ENCODE assay signal across 8 mouse cellular contexts in genomic region chr11:119298917-119299316, GRCm38 (mm10). TPM values are rescaled to one million over a fixed set of nuclear protein-coding genes. Genes with fewer than 3 reads are reported as not detected.
DNase-seq lines count a peak whose midpoint lies in the region; ATAC-seq and TF ChIP-seq lines count a peak whose summit lies in the region.

No protein-coding gene starts in this region.

- no peak for ATAC-seq in heart, embryonic 12.5 days (ENCODE audit: insufficient number of reproducible peaks, low FRiP score)
- ATAC-seq in forebrain, embryonic 14.5 days, result no peak
- no peak for ATAC-seq in liver, embryonic 15.5 days (ENCODE audit: insufficient read depth)
- ATAC-seq in frontal cortex, adult (ENCODE audit: low TSS enrichment), result no peak

- H3K9me3 ChIP-seq in heart, embryonic 12.5 days (replicated peaks), result no peaks in the 10 kb centered on the region
- no peaks in the 10 kb centered on the region for H3K9me3 ChIP-seq in E14TG2a.4 (ENCODE audit: low read length)
- H3K9me3 ChIP-seq in forebrain, embryonic 14.5 days (replicated peaks; ENCODE audit: control insufficient read depth, low read length), result no peaks in the 10 kb centered on the region
- H3K9me3 ChIP-seq in liver, embryonic 15.5 days (replicated peaks), result no peaks in the 10 kb centered on the region

- WGBS in heart, embryonic 12.5 days, result 16% methylated on average over 7 of the region's 7 CpGs
- 21% methylated on average over 7 of the region's 7 CpGs for WGBS in forebrain, embryonic 14.5 days
- WGBS in liver, embryonic 15.5 days (ENCODE audit: insufficient replicate concordance), result 12% methylated on average over 7 of the region's 7 CpGs

- H3K4me2 ChIP-seq in heart, embryonic 12.5 days, result peak overlapping the region; percentile 95
- peak overlapping the region; percentile 95 for H3K4me2 ChIP-seq in forebrain, embryonic 14.5 days (ENCODE audit: low read length)
- peak overlapping the region; percentile 94 for H3K4me2 ChIP-seq in liver, embryonic 15.5 days

- peak overlapping the region; percentile 98 for H3K9ac ChIP-seq in heart, embryonic 12.5 days
- H3K9ac ChIP-seq in forebrain, embryonic 14.5 days (ENCODE audit: low read length), result peak overlapping the region; percentile 96
- peak overlapping the region; percentile 93 for H3K9ac ChIP-seq in liver, embryonic 15.5 days

- peaks cover 17% of the 10 kb centered on the region for H3K4me1 ChIP-seq in heart, embryonic 12.5 days (replicated peaks)
- H3K4me1 ChIP-seq in E14TG2a.4 (replicated peaks; ENCODE audit: low read depth, low read length), result peaks cover 72% of the 10 kb centered on the region
- H3K4me1 ChIP-seq in forebrain, embryonic 14.5 days (ENCODE audit: control insufficient read depth, insufficient read depth, low read length), result peaks cover 12% of the 10 kb centered on the region
- H3K4me1 ChIP-seq in liver, embryonic 15.5 days (replicated peaks), result peaks cover 28% of the 10 kb centered on the region

- intact Hi-C loops in heart, postnatal 14 days (cut with DNase I), result no loop called here

- H3K27me3 ChIP-seq in heart, embryonic 12.5 days (replicated peaks), result peaks cover 5% of the 10 kb centered on the region; the same call in 1 of the 2 replicates
- no peaks in the 10 kb centered on the region for H3K27me3 ChIP-seq in E14TG2a.4 (ENCODE audit: insufficient read depth, low read length)
- no peaks in the 10 kb centered on the region for H3K27me3 ChIP-seq in forebrain, embryonic 14.5 days (replicated peaks; ENCODE audit: control insufficient read depth, insufficient read depth, low read length)
- H3K27me3 ChIP-seq in liver, embryonic 15.5 days, result peaks cover 21% of the 10 kb centered on the region

- H3K4me3 ChIP-seq in heart, embryonic 12.5 days, result peak overlapping the region; percentile 99
- H3K4me3 ChIP-seq in E14TG2a.4 (replicated peaks; ENCODE audit: low read length), result peak overlapping the region; percentile 99
- peak overlapping the region; percentile 94 for H3K4me3 ChIP-seq in forebrain, embryonic 14.5 days (ENCODE audit: low read depth, low read length)
- peak overlapping the region; percentile 87 for H3K4me3 ChIP-seq in liver, embryonic 15.5 days (replicated peaks)

- H3K36me3 ChIP-seq in heart, embryonic 12.5 days, result peaks cover 43% of the 10 kb centered on the region
- H3K36me3 ChIP-seq in E14TG2a.4 (ENCODE audit: insufficient read depth, low read length), result peaks cover 49% of the 10 kb centered on the region
- peaks cover 43% of the 10 kb centered on the region for H3K36me3 ChIP-seq in forebrain, embryonic 14.5 days (ENCODE audit: control insufficient read depth, insufficient read depth, low read length)
- H3K36me3 ChIP-seq in liver, embryonic 15.5 days (replicated peaks), result peaks cover 43% of the 10 kb centered on the region

- DNase-seq in heart, postnatal 14 days, result no peak
- no peak for DNase-seq in forebrain, embryonic 14.5 days (ENCODE audit: low spot score)
- no peak for DNase-seq in adrenal gland, adult 2 months
- no peak for DNase-seq in urinary bladder, postnatal 36 days (ENCODE audit: low spot score in 2 of 2)

- TF ChIP-seq CTCF in E14TG2a.4 (conservative IDR thresholded peaks at IDR 0.05; ENCODE audit: low read length), result no peak

- peak overlapping the region; percentile 82 for H3K27ac ChIP-seq in heart, embryonic 12.5 days (ENCODE audit: poor library complexity, severe bottlenecking)
- H3K27ac ChIP-seq in forebrain, embryonic 14.5 days (ENCODE audit: low read depth, low read length), result no peak overlapping the region
- H3K27ac ChIP-seq in liver, embryonic 15.5 days (replicated peaks), result peak overlapping the region; percentile 86

RNA-seq across cellular contexts. Expression of gene Eif4a3, which starts 1.0 kb away (rescaled TPM):
- polyA plus RNA-seq in heart, embryonic 12.5 days (2016; fragmentation: Nextera tagmentation; extraction: Ambion mirVana), result 270 and 276 TPM in 2 replicates
- 10 to 100 TPM; 64.9 to 74.5 TPM for total RNA-seq in heart, postnatal 14 days (2021)
- 293 and 315 TPM in 2 replicates for polyA plus RNA-seq in forebrain, embryonic 14.5 days (2014; fragmentation: Nextera tagmentation; extraction: Ambion mirVana)
- polyA plus RNA-seq in liver, embryonic 15.5 days (2015; fragmentation: Nextera tagmentation; extraction: Ambion mirVana), result 165 and 170 TPM in 2 replicates
- total RNA-seq in adrenal gland, adult 2 months (2021), result 100 to 1,000 TPM; 117 to 126 TPM
- polyA plus RNA-seq in adrenal gland, adult 2 months (2012; rRNA removed), result 38.7 and 44.4 TPM in 2 replicates

RNA-seq across cellular contexts. Expression of gene Card14, which starts 8.7 kb away (rescaled TPM):
- polyA plus RNA-seq in heart, embryonic 12.5 days (2016; fragmentation: Nextera tagmentation; extraction: Ambion mirVana), result 0.49 and 0.51 TPM in 2 replicates
- under 1 TPM; 0.14 to 0.15 TPM for total RNA-seq in heart, postnatal 14 days (2021)
- 0.09 and 0.15 TPM in 2 replicates for polyA plus RNA-seq in forebrain, embryonic 14.5 days (2014; fragmentation: Nextera tagmentation; extraction: Ambion mirVana)
- polyA plus RNA-seq in liver, embryonic 15.5 days (2015; fragmentation: Nextera tagmentation; extraction: Ambion mirVana), result 0.21 and 0.35 TPM in 2 replicates
- total RNA-seq in adrenal gland, adult 2 months (2021), result 1 to 10 TPM in 1 of 2 experiments, not detected in 1; 1.0 TPM
- polyA plus RNA-seq in adrenal gland, adult 2 months (2012; rRNA removed), result 0.55 and 1.3 TPM in 2 replicates

RNA-seq across cellular contexts. Expression of gene Gaa, which starts 31.2 kb away (rescaled TPM):
- polyA plus RNA-seq in heart, embryonic 12.5 days (2016; fragmentation: Nextera tagmentation; extraction: Ambion mirVana), result 116 and 117 TPM in 2 replicates
- 10 to 100 TPM; 53.1 to 56.0 TPM for total RNA-seq in heart, postnatal 14 days (2021)
- polyA plus RNA-seq in forebrain, embryonic 14.5 days (2014; fragmentation: Nextera tagmentation; extraction: Ambion mirVana), result 28.3 and 45.5 TPM in 2 replicates
- polyA plus RNA-seq in liver, embryonic 15.5 days (2015; fragmentation: Nextera tagmentation; extraction: Ambion mirVana), result 21.4 and 26.4 TPM in 2 replicates
- 100 to 1,000 TPM; 119 to 123 TPM for total RNA-seq in adrenal gland, adult 2 months (2021)
- polyA plus RNA-seq in adrenal gland, adult 2 months (2012; rRNA removed), result 363 and 377 TPM in 2 replicates

RNA-seq across cellular contexts. Expression of gene Sgsh, which starts 56.4 kb away (rescaled TPM):
- 7.3 and 7.5 TPM in 2 replicates for polyA plus RNA-seq in heart, embryonic 12.5 days (2016; fragmentation: Nextera tagmentation; extraction: Ambion mirVana)
- 1 to 10 TPM; 4.6 to 6.2 TPM for total RNA-seq in heart, postnatal 14 days (2021)
- polyA plus RNA-seq in forebrain, embryonic 14.5 days (2014; fragmentation: Nextera tagmentation; extraction: Ambion mirVana), result 2.7 TPM in 2 replicates
- polyA plus RNA-seq in liver, embryonic 15.5 days (2015; fragmentation: Nextera tagmentation; extraction: Ambion mirVana), result 1.9 and 2.3 TPM in 2 replicates
- 10 to 100 TPM; 19.6 to 22.4 TPM for total RNA-seq in adrenal gland, adult 2 months (2021)
- polyA plus RNA-seq in adrenal gland, adult 2 months (2012; rRNA removed), result 74.4 and 92.1 TPM in 2 replicates

RNA-seq across cellular contexts. Expression of gene Slc26a11, which starts 56.4 kb away (rescaled TPM):
- 9.8 and 10.8 TPM in 2 replicates for polyA plus RNA-seq in heart, embryonic 12.5 days (2016; fragmentation: Nextera tagmentation; extraction: Ambion mirVana)
- total RNA-seq in heart, postnatal 14 days (2021), result 1 to 10 TPM; 3.1 to 5.0 TPM
- 2.5 and 3.8 TPM in 2 replicates for polyA plus RNA-seq in forebrain, embryonic 14.5 days (2014; fragmentation: Nextera tagmentation; extraction: Ambion mirVana)
- polyA plus RNA-seq in liver, embryonic 15.5 days (2015; fragmentation: Nextera tagmentation; extraction: Ambion mirVana), result 1.6 and 2.6 TPM in 2 replicates
- total RNA-seq in adrenal gland, adult 2 months (2021), result 1 to 10 TPM; 5.1 to 6.9 TPM
- polyA plus RNA-seq in adrenal gland, adult 2 months (2012; rRNA removed), result 22.6 and 26.9 TPM in 2 replicates
